Mouse (Mus musculus) liver, adult 2 months (tissue): ENCODE data around the gene Ext2. TPM values are rescaled to one million over a fixed set of nuclear protein-coding genes. Genes with fewer than 3 reads are reported as not detected.

Experiments used
- DNase-seq: peaks from one replicate; pipeline ENCODE4 v3.0.0-alpha.2; 2011; ENCODE audit warnings: low read depth, low spot score; ENCODE audit errors: extremely low read depth
- H3K27ac ChIP-seq: fragments of 200-500 bp; replicated peaks from 2 replicates; pipeline ENCODE4 v1.5.1; 2012; ENCODE audit warnings: low read depth, mild to moderate bottlenecking, control low read depth, inconsistent platforms, low read length; ENCODE audit not compliant: insufficient read depth
- H3K27me3 ChIP-seq: fragments of 200-500 bp; 2 replicates; pipeline ENCODE4 v1.6.1; 2012; ENCODE audit warnings: mild to moderate bottlenecking, moderate library complexity, low read length, inconsistent platforms; ENCODE audit not compliant: control insufficient read depth, insufficient read depth
- H3K36me3 ChIP-seq: fragments of 200-500 bp; 2 replicates; pipeline ENCODE4 v1.6.1; 2012; ENCODE audit warnings: low read length, inconsistent platforms; ENCODE audit not compliant: control insufficient read depth, insufficient read depth
- H3K4me1 ChIP-seq: fragments of 200-500 bp; 2 replicates; pipeline ENCODE4 v1.6.1; 2011; ENCODE audit warnings: low read length; ENCODE audit not compliant: control insufficient read depth, insufficient read depth
- H3K4me3 ChIP-seq: fragments of 200-500 bp; 2 replicates; pipeline ENCODE4 v1.5.1; 2011; ENCODE audit warnings: low read depth, mild to moderate bottlenecking, control low read depth, low read length, moderate library complexity; ENCODE audit not compliant: insufficient read depth
- H3K79me2 ChIP-seq: fragments of 200-500 bp; 2 replicates; pipeline ENCODE4 v1.6.1; 2012; ENCODE audit warnings: inconsistent platforms, mild to moderate bottlenecking, low read length, moderate library complexity; ENCODE audit not compliant: control insufficient read depth, insufficient read depth
- H3K9ac ChIP-seq: fragments of 200-500 bp; 2 replicates; pipeline ENCODE4 v1.6.1; 2012; ENCODE audit warnings: low read depth, mild to moderate bottlenecking, control low read depth, inconsistent platforms, low read length
- CTCF ChIP-seq: fragments of 200-500 bp; IDR thresholded peaks from 2 replicates; pipeline ENCODE4 v1.5.1; 2011; ENCODE audit warnings: low read depth, low read length, control low read depth
- POLR2A ChIP-seq: fragments of 200-500 bp; IDR thresholded peaks from 2 replicates; pipeline ENCODE4 v1.6.1; 2011; ENCODE audit warnings: low read length, control low read depth; ENCODE audit not compliant: insufficient read depth; ENCODE audit errors: extremely low read depth
- WGBS: fragments of 180-500 bp; shearing (Covaris S2); methylation state at CpG from one replicate; pipeline ENCODE4 v1.1.7; 2018; 5-methylcytosine and 5-hydroxymethylcytosine counted together
- polyA plus RNA-seq: library from polyadenylated mRNA; depleted of rRNA; stranded (reverse); fragments of >200 nt; gene quantifications from 2 replicates; pipeline ENCODE4 v1.2.3, GENCODE M21; 2012
- total RNA-seq: library from RNA; depleted of rRNA; stranded (reverse); fragments of >200 nt; gene quantifications from 2 replicates; pipeline ENCODE4 v1.2.3, GENCODE M21; 2014

Gene Ext2
- total and polyA plus RNA-seq, 2 experiments = 14.1 to 19.1 TPM

GRCm38 (mm10) chr2:93774946-93775345, 47.4 kb downstream of the Ext2 start:
- no peak for DNase-seq
- TF ChIP-seq CTCF (no peak), POLR2A (no peak)
- H3K9ac ChIP-seq = no peak overlapping the region
- H3K27me3 ChIP-seq = no peaks in the 10 kb centered on the region
- H3K79me2 ChIP-seq = no peaks in the 10 kb centered on the region
- WGBS = 85% methylated on average over 5 of the region's 5 CpGs
- H3K4me3 ChIP-seq = no peak overlapping the region
- H3K27ac ChIP-seq = no peak overlapping the region
- H3K4me1 ChIP-seq = peaks cover 9% of the 10 kb centered on the region; the same call in 1 of the 2 replicates
- H3K36me3 ChIP-seq = no peaks in the 10 kb centered on the region

GRCm38 (mm10) chr2:93772765-93773085, 49.6 kb downstream of the Ext2 start:
- Histone ChIP-seq H3K4me3 (no peak overlapping the region), H3K9ac (no peak overlapping the region), H3K4me1 (peaks cover 9% of the 10 kb centered on the region; the same call in 1 of the 2 replicates), H3K27me3 (no peaks in the 10 kb centered on the region), H3K36me3 (peaks cover 2% of the 10 kb centered on the region; the same call in 1 of the 2 replicates), H3K27ac (no peak overlapping the region), H3K79me2 (no peaks in the 10 kb centered on the region)
- 76% methylated on average over 4 of the region's 4 CpGs for WGBS
- DNase-seq = no peak
- TF ChIP-seq POLR2A = no peak
- no peak for TF ChIP-seq CTCF

- TF ChIP-seq POLR2A (no peak), CTCF (no peak)
- Histone ChIP-seq H3K79me2 (no peaks in the 10 kb centered on the region), H3K27ac (no peak overlapping the region), H3K27me3 (no peaks in the 10 kb centered on the region), H3K4me1 (peaks cover 9% of the 10 kb centered on the region; the same call in 1 of the 2 replicates), H3K4me3 (no peak overlapping the region), H3K36me3 (peaks cover 2% of the 10 kb centered on the region; the same call in 1 of the 2 replicates), H3K9ac (no peak overlapping the region)
- peak; percentile 10 for DNase-seq
- 68% methylated on average over 16 of the region's 16 CpGs for WGBS
Observed at GRCm38 (mm10) chr2:93772054-93772764, 50.2 kb downstream of the Ext2 start.

GRCm38 (mm10) chr2:93770895-93771294, 51.5 kb downstream of the Ext2 start:
- Histone ChIP-seq H3K79me2 (no peaks in the 10 kb centered on the region), H3K4me3 (no peak overlapping the region), H3K9ac (no peak overlapping the region), H3K36me3 (peaks cover 2% of the 10 kb centered on the region; the same call in 1 of the 2 replicates), H3K27me3 (no peaks in the 10 kb centered on the region), H3K27ac (no peak overlapping the region), H3K4me1 (peaks cover 5% of the 10 kb centered on the region; the same call in 1 of the 2 replicates)
- WGBS = 95% methylated on average over 4 of the region's 4 CpGs
- no peak for TF ChIP-seq POLR2A
- TF ChIP-seq CTCF = no peak
- no peak for DNase-seq

- DNase-seq = no peak
- H3K36me3 ChIP-seq = peaks cover 2% of the 10 kb centered on the region; the same call in 1 of the 2 replicates
- no peak overlapping the region for H3K9ac ChIP-seq
- no peak overlapping the region for H3K27ac ChIP-seq
- H3K4me1 ChIP-seq = no peaks in the 10 kb centered on the region
- 90% methylated on average over 6 of the region's 6 CpGs for WGBS
- no peaks in the 10 kb centered on the region for H3K79me2 ChIP-seq
- no peak overlapping the region for H3K4me3 ChIP-seq
- no peak for TF ChIP-seq POLR2A
- no peak for TF ChIP-seq CTCF
- H3K27me3 ChIP-seq = no peaks in the 10 kb centered on the region
Observed at GRCm38 (mm10) chr2:93769875-93770274, 52.5 kb downstream of the Ext2 start.

- WGBS = 98% methylated on average over 5 of the region's 5 CpGs
- Histone ChIP-seq H3K27me3 (no peaks in the 10 kb centered on the region), H3K4me1 (no peaks in the 10 kb centered on the region), H3K79me2 (no peaks in the 10 kb centered on the region), H3K27ac (no peak overlapping the region), H3K36me3 (peaks cover 17% of the 10 kb centered on the region), H3K4me3 (no peak overlapping the region), H3K9ac (no peak overlapping the region)
- no peak for TF ChIP-seq POLR2A
- no peak for TF ChIP-seq CTCF
- DNase-seq = no peak
Observed at GRCm38 (mm10) chr2:93765721-93766120, 56.6 kb downstream of the Ext2 start.
